ENCODE assay signal across 21 mouse cellular contexts in genomic region chr17:69211065-69211464, GRCm38 (mm10).
DNase-seq lines count a peak whose midpoint lies in the region; ATAC-seq and TF ChIP-seq lines count a peak whose summit lies in the region.
"Had no signal": no experiment of that assay in that cellular context is flagged by ENCODE, and none has a peak within 500 bp of the region (broad histone marks: within the 10 kb centered on the region; RNA-seq: fewer than 3 reads in every experiment).

No protein-coding gene starts in this region.

- 0 out of 2 replicates have a peak, but pooled peaks cover 3% of the 10 kb centered on the region for H3K9me3 ChIP-seq in liver, postnatal 0 days (ENCODE audit: low read length)
- H3K9me3 ChIP-seq in E14TG2a.4 (ENCODE audit: low read length), result no peaks in the 10 kb centered on the region
- H3K9me3 ChIP-seq: heart, embryonic 15.5 days; liver, embryonic 13.5 days had no signal

- no peaks in the 10 kb centered on the region for H3K27me3 ChIP-seq in liver, postnatal 0 days (ENCODE audit: insufficient read depth, low read length)
- peaks cover 9% of the 10 kb centered on the region; the same call in 1 of the 2 replicates for H3K27me3 ChIP-seq in E14TG2a.4 (ENCODE audit: insufficient read depth, low read length)
- H3K27me3 ChIP-seq: heart, embryonic 15.5 days; liver, embryonic 13.5 days had no signal

- no peak overlapping the region for H3K4me3 ChIP-seq in liver, postnatal 0 days (ENCODE audit: low read depth, low read length)
- H3K4me3 ChIP-seq in E14TG2a.4 (replicated peaks; ENCODE audit: low read length), result no peak overlapping the region
- H3K4me3 ChIP-seq: heart, embryonic 15.5 days; liver, embryonic 13.5 days had no signal

- no peak for ATAC-seq in liver, postnatal 0 days
- ATAC-seq: forebrain, embryonic 16.5 days; hindbrain, postnatal 0 days; midbrain, embryonic 16.5 days had no signal

- H3K4me1 ChIP-seq in liver, postnatal 0 days (ENCODE audit: insufficient read depth), result no peaks in the 10 kb centered on the region
- H3K4me1 ChIP-seq in E14TG2a.4 (replicated peaks; ENCODE audit: low read depth, low read length), result peaks cover 7% of the 10 kb centered on the region
- H3K4me1 ChIP-seq: heart, embryonic 15.5 days; liver, embryonic 13.5 days had no signal

- intact Hi-C loops in heart, postnatal 36 days (cut with DNase I), result no loop called here

- H3K27ac ChIP-seq in liver, postnatal 0 days (ENCODE audit: low read depth), result no peak overlapping the region
- H3K27ac ChIP-seq: heart, embryonic 15.5 days; hindbrain, postnatal 0 days; liver, embryonic 13.5 days had no signal

- DNase-seq in heart, adult 11 months, result peak; percentile 60
- DNase-seq in heart, postnatal 36 days, result no peak
- DNase-seq in liver, postnatal 0 days, result no peak
- no peak for DNase-seq in liver
- no peak for DNase-seq in brain, embryonic 14.5 days (ENCODE audit: low read depth)
- DNase-seq in embryo, embryonic 11 days, result no peak
- DNase-seq in c-Kit-positive CD71-positive TER-119-positive erythroid progenitor cells, embryonic 14.5 days (ENCODE audit: low spot score), result no peak
- DNase-seq: adrenal gland, adult 2 months; cerebellum, postnatal 10 days; gastrocnemius, postnatal 10 days; heart, adult 18-20 months; kidney, adult 2 months; kidney, postnatal 14 days; layer of hippocampus, adult 9-11 months; liver, embryonic 13.5 days had no signal

- H3K9ac ChIP-seq in liver, postnatal 0 days (replicated peaks), result no peak overlapping the region
- H3K9ac ChIP-seq: heart, embryonic 15.5 days; liver, embryonic 13.5 days had no signal

- no peaks in the 10 kb centered on the region for H3K36me3 ChIP-seq in liver, postnatal 0 days (replicated peaks; ENCODE audit: insufficient read depth, low read length)
- H3K36me3 ChIP-seq in E14TG2a.4 (ENCODE audit: insufficient read depth, low read length), result no peaks in the 10 kb centered on the region
- H3K36me3 ChIP-seq: G1E had no signal

- TF ChIP-seq CTCF in liver, postnatal 0 days (IDR thresholded peaks at IDR 0.05; ENCODE audit: low read depth), result peak; percentile 33
- peak; percentile 61 for TF ChIP-seq CTCF in E14TG2a.4 (conservative IDR thresholded peaks at IDR 0.05; ENCODE audit: low read length)
- peak; percentile 28; the same call in 1 of the 2 replicates for TF ChIP-seq CTCF in brain, embryonic 14.5 days (IDR thresholded peaks at IDR 0.05; ENCODE audit: borderline replicate concordance, extremely low read depth, insufficient read depth, insufficient read length)

- no peak for TF ChIP-seq POLR2A in brain, embryonic 14.5 days (IDR thresholded peaks at IDR 0.05; ENCODE audit: borderline replicate concordance, extremely low read depth, insufficient read depth, insufficient read length, poor library complexity, severe bottlenecking)

- no peak for TF ChIP-seq EP300 in liver, postnatal 0 days (IDR thresholded peaks at IDR 0.05; ENCODE audit: low read depth)

- no peak overlapping the region for H3K4me2 ChIP-seq in liver, postnatal 0 days (ENCODE audit: low read depth, low read length)
- H3K4me2 ChIP-seq: heart, embryonic 15.5 days; liver, embryonic 13.5 days had no signal
